Mouse (Mus musculus) olfactory bulb, adult 2 months (tissue): ENCODE measurements around the gene Pacrg. TPM values are rescaled to one million over a fixed set of nuclear protein-coding genes. Genes with fewer than 3 reads are reported as not detected.

ENCODE experiments used
- H3K27ac ChIP-seq: fragments of 200-500 bp; 2 replicates; pipeline ENCODE4 v1.5.1; 2012; ENCODE audit warnings: low read depth, low read length; ENCODE audit not compliant: insufficient read depth
- H3K4me1 ChIP-seq: fragments of 200-500 bp; 2 replicates; pipeline ENCODE4 v1.6.1; 2012; ENCODE audit warnings: low read length; ENCODE audit not compliant: control insufficient read depth, insufficient read depth
- H3K4me3 ChIP-seq: fragments of 200-500 bp; 2 replicates; pipeline ENCODE4 v1.5.1; 2012; ENCODE audit warnings: mild to moderate bottlenecking, low read depth, low read length, moderate library complexity; ENCODE audit not compliant: insufficient read depth
- CTCF ChIP-seq: fragments of 200-500 bp; IDR thresholded peaks from 2 replicates; pipeline ENCODE4 v1.5.1; 2012; ENCODE audit warnings: low read depth, mild to moderate bottlenecking, low read length, moderate library complexity; ENCODE audit not compliant: insufficient read depth
- POLR2A ChIP-seq: fragments of 200-500 bp; IDR thresholded peaks from 2 replicates; pipeline ENCODE4 v1.6.1; 2012; ENCODE audit warnings: mild to moderate bottlenecking, low read depth, low read length, moderate library complexity; ENCODE audit not compliant: insufficient read depth
- WGBS: fragments of 180-500 bp; shearing (Covaris S2); methylation state at CpG from one replicate; pipeline ENCODE4 v1.1.7; 2018; 5-methylcytosine and 5-hydroxymethylcytosine counted together
- polyA plus RNA-seq: library from polyadenylated mRNA; stranded (reverse); fragments of >200 nt; gene quantifications from 2 replicates; pipeline ENCODE4 v1.2.4, GENCODE M21; 2012; ENCODE audit warnings: low replicate concordance; ENCODE audit not compliant: missing spikeins, insufficient read depth, insufficient read length

Pacrg gene
- polyA plus RNA-seq, 1 experiment, result not detected

- 87% methylated on average over 11 of the region's 11 CpGs for WGBS
- Histone ChIP-seq H3K4me1 (no peaks in the 10 kb centered on the region; the same call in 1 of the 2 replicates), H3K4me3 (no peak overlapping the region), H3K27ac (no peak overlapping the region)
- TF ChIP-seq POLR2A (no peak), CTCF (no peak)
These were observed 204.6 kb downstream of the Pacrg start for GRCm38 (mm10) chr17:10635470-10635869.

- no peak overlapping the region for H3K4me3 ChIP-seq
- WGBS, result 97% methylated on average over 6 of the region's 6 CpGs
These were observed 205.1 kb downstream of the Pacrg start for GRCm38 (mm10) chr17:10635046-10635445.

GRCm38 (mm10) chr17:10633769-10634168 is 206.3 kb downstream of the Pacrg start:
- TF ChIP-seq POLR2A (no peak), CTCF (no peak)
- WGBS, result 75% methylated on average over 7 of the region's 7 CpGs
- H3K4me1 ChIP-seq, result no peaks in the 10 kb centered on the region; the same call in 1 of the 2 replicates

More at GRCm38 (mm10) chr17:10635046-10635445, 205.1 kb downstream of the Pacrg start:
- TF ChIP-seq CTCF (no peak), POLR2A (no peak)
- Histone ChIP-seq H3K4me1 (no peaks in the 10 kb centered on the region; the same call in 1 of the 2 replicates), H3K27ac (no peak overlapping the region)

GRCm38 (mm10) chr17:10628240-10628639 is 211.9 kb downstream of the Pacrg start:
- H3K4me3 ChIP-seq, result no peak overlapping the region
- TF ChIP-seq POLR2A, result no peak
- no peak for TF ChIP-seq CTCF
- no peaks in the 10 kb centered on the region; the same call in 1 of the 2 replicates for H3K4me1 ChIP-seq
- no peak overlapping the region for H3K27ac ChIP-seq
- 96% methylated on average over 4 of the region's 4 CpGs for WGBS

More at GRCm38 (mm10) chr17:10633769-10634168, 206.3 kb downstream of the Pacrg start:
- no peak overlapping the region for H3K4me3 ChIP-seq
- no peak overlapping the region for H3K27ac ChIP-seq

- no peak for TF ChIP-seq POLR2A
- no peak for TF ChIP-seq CTCF
- H3K27ac ChIP-seq, result no peak overlapping the region
- 70% methylated on average over 2 of the region's 2 CpGs for WGBS
- no peaks in the 10 kb centered on the region; the same call in 1 of the 2 replicates for H3K4me1 ChIP-seq
- H3K4me3 ChIP-seq, result no peak overlapping the region
These were observed 212.6 kb downstream of the Pacrg start for GRCm38 (mm10) chr17:10627476-10627875.

GRCm38 (mm10) chr17:10626299-10627095 is 213.6 kb downstream of the Pacrg start:
- whole genome bisulfite sequencing, result 78% methylated on average over 13 of the region's 13 CpGs
- Histone ChIP-seq H3K4me3 (no peak overlapping the region), H3K27ac (no peak overlapping the region), H3K4me1 (no peaks in the 10 kb centered on the region; the same call in 1 of the 2 replicates)
- no peak for TF ChIP-seq POLR2A
- TF ChIP-seq CTCF, result no peak

- Histone ChIP-seq H3K27ac (no peak overlapping the region), H3K4me1 (no peaks in the 10 kb centered on the region), H3K4me3 (no peak overlapping the region)
- WGBS, result 97% methylated on average over 6 of the region's 6 CpGs
- TF ChIP-seq CTCF (no peak), POLR2A (no peak)
These were observed 215.2 kb downstream of the Pacrg start for GRCm38 (mm10) chr17:10624699-10625424.

- Histone ChIP-seq H3K27ac (no peak overlapping the region), H3K4me3 (no peak overlapping the region), H3K4me1 (peaks cover 6% of the 10 kb centered on the region)
- 77% methylated on average over 2 of the region's 2 CpGs for WGBS
- TF ChIP-seq CTCF (no peak), POLR2A (no peak)
These were observed 219.5 kb downstream of the Pacrg start for GRCm38 (mm10) chr17:10620621-10621020.

GRCm38 (mm10) chr17:10619881-10620280 is 220.2 kb downstream of the Pacrg start:
- TF ChIP-seq CTCF (no peak), POLR2A (no peak)
- no peak overlapping the region for H3K27ac ChIP-seq
- WGBS, result 86% methylated on average over 3 of the region's 3 CpGs
- peaks cover 6% of the 10 kb centered on the region for H3K4me1 ChIP-seq
- H3K4me3 ChIP-seq, result no peak overlapping the region
